Mouse (Mus musculus) hindbrain, embryonic 14.5 days (tissue): ENCODE data around the gene Rlim. TPM values are rescaled to one million over a fixed set of nuclear protein-coding genes. Genes with fewer than 3 reads are reported as not detected.

ENCODE experiments used
- ATAC-seq: fragments of 200-750 bp; cut with Nextera tagmentation; 2 replicates; pipeline ENCODE4 v1.8.0; 2017; ENCODE audit warnings: moderate number of reproducible peaks, mild to moderate bottlenecking, moderate TSS enrichment, moderate library complexity; ENCODE audit not compliant: low FRiP score
- DNase-seq: peaks from one replicate; pipeline ENCODE4 v3.0.0-alpha.2; 2015; ENCODE audit warnings: low spot score
- H3K27ac ChIP-seq: fragments of 300-500 bp; sonication (generic); 2 replicates; pipeline ENCODE4 v1.5.1; 2014; ENCODE audit warnings: mild to moderate bottlenecking, moderate library complexity
- H3K27me3 ChIP-seq: fragments of 300-500 bp; sonication (generic); 2 replicates; pipeline ENCODE4 v1.6.1; 2014; ENCODE audit warnings: mild to moderate bottlenecking, low read length, mixed read lengths; ENCODE audit not compliant: control insufficient read depth, insufficient read depth
- H3K36me3 ChIP-seq: fragments of 300-500 bp; sonication (generic); replicated peaks from 2 replicates; pipeline ENCODE4 v1.6.1; 2014; ENCODE audit not compliant: control insufficient read depth, insufficient read depth
- H3K4me1 ChIP-seq: fragments of 300-500 bp; sonication (generic); replicated peaks from 2 replicates; pipeline ENCODE4 v1.6.1; 2014; ENCODE audit warnings: antibody characterized with exemption, low read length, mixed read lengths; ENCODE audit not compliant: control insufficient read depth, insufficient read depth
- H3K4me2 ChIP-seq: fragments of 300-500 bp; sonication (generic); replicated peaks from 2 replicates; pipeline ENCODE4 v1.6.1; 2014; ENCODE audit warnings: mild to moderate bottlenecking, moderate library complexity
- H3K4me3 ChIP-seq: fragments of 300-500 bp; sonication (generic); replicated peaks from 2 replicates; pipeline ENCODE4 v1.5.1; 2014; ENCODE audit warnings: mild to moderate bottlenecking, low read length
- H3K9ac ChIP-seq: fragments of 300-500 bp; sonication (generic); 2 replicates; pipeline ENCODE4 v1.6.1; 2014
- H3K9me3 ChIP-seq: fragments of 300-500 bp; sonication (generic); 2 replicates; pipeline ENCODE4 v1.6.1; 2016; ENCODE audit warnings: low read length; ENCODE audit not compliant: control insufficient read depth
- WGBS: fragments of 180-500 bp; shearing (Covaris S2); extraction: QIAGEN DNeasy Blood & Tissue Kit; methylation state at CpG from one replicate; pipeline ENCODE4 v1.1.7; 2014; 5-methylcytosine and 5-hydroxymethylcytosine counted together
- polyA plus RNA-seq: library from polyadenylated mRNA; unstranded; fragments of >200 nt; fragmentation: Nextera tagmentation; extraction: Ambion mirVana; gene quantifications from 2 replicates; pipeline ENCODE4 v1.2.1, GENCODE M21; 2014

Gene Rlim
- 28.8 and 32.2 TPM in 2 replicates for polyA plus RNA-seq

DNA sequence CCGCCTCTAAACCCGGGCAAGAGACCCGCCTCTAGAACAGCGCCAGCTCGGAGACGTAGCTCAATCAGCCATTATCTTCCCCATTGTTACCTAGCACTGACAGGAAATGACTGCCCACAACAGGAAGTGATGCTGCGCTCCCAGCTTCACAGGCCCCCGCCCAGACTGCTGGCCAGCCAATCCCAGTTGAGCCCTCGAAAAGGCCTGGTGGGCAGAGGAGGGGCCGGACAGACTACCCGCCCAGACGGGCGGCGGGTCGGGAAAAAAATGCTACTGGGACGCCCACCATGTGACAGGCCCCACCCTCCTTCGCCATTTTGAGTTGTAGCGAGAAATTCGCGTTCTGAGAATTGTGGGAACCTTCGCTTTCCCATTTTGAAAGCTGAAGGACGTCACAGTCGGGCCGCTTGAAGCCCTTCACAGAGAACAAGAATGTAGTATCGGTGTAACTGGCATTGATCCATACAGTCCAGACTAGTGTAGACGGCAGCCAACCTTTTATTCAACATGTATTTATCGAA, at the start of gene Rlim:
Rlim (minus strand) TSS at position 116 of the 521 bp plus-strand sequence.
- Histone ChIP-seq H3K4me1 (0 out of 2 replicates have a peak, but pooled peaks cover 3% of the 10 kb centered on the region), H3K27me3 (peaks cover 13% of the 10 kb centered on the region), H3K9ac (peak within 1 kb of the TSS; percentile 84), H3K36me3 (peaks cover 13% of the 10 kb centered on the region; the same call in 1 of the 2 replicates), H3K9me3 (no peaks in the 10 kb centered on the region), H3K4me2 (peak within 1 kb of the TSS; percentile 65), H3K27ac (peak within 1 kb of the TSS; percentile 89), H3K4me3 (peak within 1 kb of the TSS; percentile 73)
- 22% methylated on average over 26 of the region's 27 CpGs for WGBS
- ATAC-seq, result peak; percentile 100
- peak; percentile 86 for DNase-seq

DNA sequence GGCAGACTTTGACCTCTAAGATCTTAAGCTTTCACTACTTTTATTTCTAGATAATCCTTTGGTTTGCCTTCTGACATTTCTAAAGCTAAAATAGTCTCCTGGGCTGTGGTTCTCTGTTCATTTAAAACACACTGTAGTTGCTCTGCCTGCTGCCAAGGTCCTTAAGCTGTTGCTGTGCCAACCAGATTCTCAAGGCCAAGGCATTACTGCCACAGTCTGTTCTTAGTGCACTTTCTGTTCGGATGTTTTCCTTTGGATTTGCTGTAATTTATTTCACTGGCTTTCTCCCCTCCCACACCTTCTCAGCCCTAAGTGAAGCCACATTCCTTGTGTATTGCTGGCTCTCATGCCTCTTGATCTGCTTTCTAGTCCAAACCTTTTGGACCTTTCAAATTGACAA, 36.1 kb upstream of the Rlim start:
- Histone ChIP-seq H3K4me2 (no peak overlapping the region), H3K36me3 (no peaks in the 10 kb centered on the region), H3K9me3 (no peaks in the 10 kb centered on the region), H3K27ac (no peak overlapping the region), H3K4me3 (no peak overlapping the region), H3K9ac (no peak overlapping the region), H3K4me1 (no peaks in the 10 kb centered on the region), H3K27me3 (peaks cover 47% of the 10 kb centered on the region)
- no peak for DNase-seq
- no peak for ATAC-seq
- WGBS, result 75% methylated on average over 1 of the region's 1 CpGs

DNA sequence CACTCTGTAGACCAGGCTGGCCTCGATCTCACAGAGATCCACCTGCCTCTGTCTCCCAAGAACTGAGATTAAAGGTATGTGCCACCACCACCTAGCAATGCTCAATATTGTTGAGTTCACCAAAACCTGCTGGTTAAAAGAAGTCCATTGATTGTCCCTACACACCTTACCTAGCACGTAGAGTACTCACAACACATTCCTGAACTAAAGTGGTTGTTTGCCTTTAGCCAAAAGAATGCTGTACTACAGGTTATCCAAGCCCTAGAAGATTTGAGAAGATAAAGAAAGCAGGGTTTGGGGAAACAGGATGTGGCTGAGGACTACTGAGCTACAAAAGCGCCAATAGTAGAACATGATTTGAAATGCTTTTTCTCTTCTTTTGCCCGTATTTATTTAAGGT, 34.0 kb upstream of the Rlim start:
- no peak overlapping the region for H3K4me3 ChIP-seq
- no peak overlapping the region for H3K4me2 ChIP-seq
- ATAC-seq, result no peak
- H3K27me3 ChIP-seq, result peaks cover 44% of the 10 kb centered on the region
- H3K9me3 ChIP-seq, result no peaks in the 10 kb centered on the region
- H3K36me3 ChIP-seq, result no peaks in the 10 kb centered on the region
- no peaks in the 10 kb centered on the region for H3K4me1 ChIP-seq
- DNase-seq, result no peak
- no peak overlapping the region for H3K9ac ChIP-seq
- WGBS, result 85% methylated on average over 4 of the region's 4 CpGs
- H3K27ac ChIP-seq, result no peak overlapping the region

DNA sequence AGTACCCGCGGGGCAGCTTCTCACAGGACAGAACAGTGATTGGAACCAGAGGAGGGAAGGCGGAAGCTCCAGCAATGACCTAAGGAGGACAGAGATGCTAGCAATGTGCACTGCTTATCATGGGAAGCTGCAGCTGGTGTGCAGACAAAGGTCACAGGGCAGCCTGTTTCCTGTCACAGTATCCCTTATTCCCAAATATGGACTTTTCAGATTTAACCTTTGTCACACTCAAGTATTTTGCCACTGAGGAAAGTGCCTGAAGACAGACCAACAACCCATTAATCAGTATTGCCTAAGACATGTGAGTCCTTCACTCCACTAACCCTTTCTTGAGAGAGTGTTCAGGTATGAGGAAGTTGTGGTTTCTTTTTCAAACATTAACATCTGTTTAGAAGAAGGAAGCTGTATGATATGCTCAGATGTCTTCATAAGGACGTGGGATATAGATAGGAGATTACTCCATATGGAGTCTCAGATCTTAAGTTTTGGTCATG, 32.3 kb upstream of the Rlim start:
- H3K27me3 ChIP-seq, result peaks cover 35% of the 10 kb centered on the region
- H3K36me3 ChIP-seq, result no peaks in the 10 kb centered on the region
- no peak overlapping the region for H3K9ac ChIP-seq
- H3K27ac ChIP-seq, result no peak overlapping the region
- DNase-seq, result no peak
- H3K4me2 ChIP-seq, result no peak overlapping the region
- no peaks in the 10 kb centered on the region for H3K4me1 ChIP-seq
- ATAC-seq, result no peak
- 74% methylated on average over 4 of the region's 4 CpGs for WGBS
- H3K4me3 ChIP-seq, result no peak overlapping the region
- H3K9me3 ChIP-seq, result no peaks in the 10 kb centered on the region

DNA sequence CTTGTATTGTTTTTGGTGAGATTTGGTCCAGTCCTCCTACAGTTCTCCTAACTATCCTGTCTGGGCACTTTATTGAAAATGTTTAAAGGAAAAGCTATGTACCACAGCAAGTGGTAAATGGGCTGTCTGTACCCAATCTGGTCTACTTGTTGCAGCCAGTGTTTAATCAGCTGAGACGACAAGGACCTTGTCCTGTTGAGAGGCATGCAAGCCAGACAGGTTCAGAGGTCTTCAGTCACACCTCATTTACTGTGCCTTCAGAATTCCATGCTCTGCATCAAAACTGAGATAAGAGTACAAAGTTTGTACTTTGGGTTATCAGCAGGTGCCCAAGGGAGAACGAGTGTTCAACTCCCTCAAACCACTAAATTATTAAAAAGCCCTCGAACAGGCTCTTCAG, 13.7 kb upstream of the Rlim start:
- H3K27me3 ChIP-seq, result peaks cover 55% of the 10 kb centered on the region
- ATAC-seq, result no peak
- H3K4me1 ChIP-seq, result no peaks in the 10 kb centered on the region
- H3K36me3 ChIP-seq, result no peaks in the 10 kb centered on the region
- no peak overlapping the region for H3K4me3 ChIP-seq
- no peak for DNase-seq
- no peak overlapping the region for H3K9ac ChIP-seq
- H3K4me2 ChIP-seq, result no peak overlapping the region
- no peaks in the 10 kb centered on the region for H3K9me3 ChIP-seq
- WGBS, result 78% methylated on average over 3 of the region's 3 CpGs
- no peak overlapping the region for H3K27ac ChIP-seq

DNA sequence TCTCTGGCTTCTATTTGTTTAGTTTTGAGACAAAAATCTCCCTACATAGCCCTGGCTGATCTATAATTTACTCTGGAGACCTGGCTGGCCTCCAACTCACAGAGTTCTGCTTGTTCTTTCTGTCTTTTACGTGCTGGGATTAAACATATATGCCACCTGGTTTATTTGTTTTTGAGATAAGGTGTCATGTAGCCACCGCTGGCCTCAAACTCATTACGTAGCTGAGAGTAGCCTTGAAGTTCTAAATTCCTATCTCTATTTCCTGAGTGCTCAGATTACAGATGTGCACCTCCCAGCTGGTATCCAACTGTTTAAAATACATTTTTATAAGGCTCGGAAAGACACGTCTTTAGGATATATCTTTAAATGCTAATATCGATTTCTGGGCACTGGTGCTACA, 12.8 kb upstream of the Rlim start:
- ATAC-seq (no peak), DNase-seq (no peak)
- Histone ChIP-seq H3K36me3 (no peaks in the 10 kb centered on the region), H3K4me1 (no peaks in the 10 kb centered on the region), H3K9ac (no peak overlapping the region), H3K27me3 (peaks cover 54% of the 10 kb centered on the region), H3K27ac (no peak overlapping the region), H3K4me2 (no peak overlapping the region), H3K4me3 (no peak overlapping the region), H3K9me3 (no peaks in the 10 kb centered on the region)
- 76% methylated on average over 6 of the region's 6 CpGs for WGBS

DNA sequence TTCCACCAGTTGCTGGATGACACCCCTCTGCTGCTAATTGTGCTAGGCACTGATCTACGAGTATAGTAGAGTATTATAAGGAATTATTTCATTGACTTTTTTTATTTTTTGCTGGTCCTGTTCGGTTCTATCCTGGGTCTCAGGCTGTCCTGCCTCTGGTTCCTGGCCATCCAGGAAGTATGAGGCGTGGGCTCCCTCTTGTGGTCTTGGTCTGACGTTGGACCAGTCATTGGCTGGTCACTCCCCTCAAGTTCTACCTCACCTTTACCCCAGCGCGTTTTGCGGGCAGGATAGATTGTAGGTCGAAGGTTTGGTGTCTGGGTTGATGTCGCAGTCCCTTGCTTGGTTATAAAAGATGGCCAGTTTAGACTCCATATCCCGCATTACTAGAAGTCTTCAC, 10.6 kb upstream of the Rlim start:
- 40% methylated on average over 10 of the region's 10 CpGs for WGBS
- H3K4me3 ChIP-seq, result no peak overlapping the region

DNA sequence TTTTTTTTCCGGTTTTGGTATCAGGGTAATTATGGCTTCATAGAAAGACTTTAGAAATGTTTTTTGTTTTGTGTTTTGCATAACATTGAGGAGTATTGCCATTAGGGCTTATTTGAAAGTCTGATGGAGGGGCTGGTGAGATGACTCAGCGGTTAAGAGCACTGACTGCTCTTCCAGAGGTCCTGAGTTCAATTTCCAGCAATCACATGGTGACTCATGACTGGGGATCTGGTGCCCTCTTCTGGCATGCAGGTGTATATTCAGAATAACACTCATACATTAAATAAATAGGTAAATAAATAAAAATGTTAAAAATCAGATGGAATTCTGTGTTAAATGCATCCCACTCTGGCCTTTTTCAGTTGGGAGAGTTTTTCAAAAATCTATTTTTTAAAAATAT, 9.3 kb upstream of the Rlim start:
- Histone ChIP-seq H3K27me3 (peaks cover 65% of the 10 kb centered on the region), H3K4me1 (no peaks in the 10 kb centered on the region), H3K4me2 (no peak overlapping the region), H3K9ac (no peak overlapping the region), H3K36me3 (no peaks in the 10 kb centered on the region), H3K27ac (no peak overlapping the region), H3K4me3 (no peak overlapping the region), H3K9me3 (no peaks in the 10 kb centered on the region)
- DNase-seq (no peak), ATAC-seq (no peak)
- WGBS, result 62% methylated on average over 2 of the region's 2 CpGs

More for the DNA sequence above, 10.6 kb upstream of the Rlim start:
- Histone ChIP-seq H3K9me3 (no peaks in the 10 kb centered on the region), H3K4me1 (no peaks in the 10 kb centered on the region), H3K27me3 (peaks cover 65% of the 10 kb centered on the region), H3K36me3 (no peaks in the 10 kb centered on the region), H3K9ac (no peak overlapping the region), H3K27ac (no peak overlapping the region), H3K4me2 (no peak overlapping the region)
- no peak for DNase-seq
- ATAC-seq, result no peak

DNA sequence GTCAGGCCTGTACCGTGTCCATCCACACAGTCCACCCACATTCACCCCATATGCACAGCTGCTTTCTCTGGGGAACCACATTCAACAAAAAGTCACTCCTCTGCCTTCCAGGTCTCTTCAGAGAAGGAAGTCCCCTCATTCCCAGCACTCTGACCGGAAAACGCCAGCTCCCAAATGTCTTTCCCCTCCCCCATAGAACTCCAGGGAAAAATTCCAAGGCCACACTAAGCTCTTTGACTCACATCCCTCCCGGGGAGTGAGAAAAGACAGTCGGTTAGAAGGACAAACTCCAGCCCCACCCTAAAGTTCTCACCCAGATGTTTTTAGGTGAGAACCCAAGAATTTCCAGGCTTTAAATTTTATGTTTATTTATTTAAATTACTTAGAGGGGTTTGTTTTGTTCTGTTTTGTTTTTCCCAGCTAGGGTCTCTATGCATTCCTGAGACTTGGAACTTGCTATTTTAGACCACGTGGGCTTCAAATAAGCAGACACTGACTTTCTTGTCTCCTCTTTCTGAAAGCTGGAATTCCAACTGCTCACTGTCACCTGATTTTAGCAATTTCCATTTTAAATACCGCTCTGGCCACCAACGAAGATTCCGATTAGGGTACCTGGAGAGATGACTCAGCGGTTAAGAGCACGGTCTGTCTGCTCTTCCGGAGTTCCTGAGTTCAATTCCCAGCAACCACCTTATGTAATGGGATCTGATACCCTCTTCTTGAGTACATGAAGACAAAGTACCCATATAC, 6.3 kb upstream of the Rlim start:
- peaks cover 45% of the 10 kb centered on the region for H3K27me3 ChIP-seq
- no peaks in the 10 kb centered on the region for H3K4me1 ChIP-seq
- no peak overlapping the region for H3K27ac ChIP-seq
- H3K36me3 ChIP-seq, result no peaks in the 10 kb centered on the region
- no peak overlapping the region for H3K4me2 ChIP-seq
- DNase-seq (no peak), ATAC-seq (no peak)
- no peak overlapping the region for H3K9ac ChIP-seq
- H3K4me3 ChIP-seq, result no peak overlapping the region
- no peaks in the 10 kb centered on the region for H3K9me3 ChIP-seq
- 27% methylated on average over 12 of the region's 12 CpGs for WGBS
